Mouse (Mus musculus): ENCODE measurements around the gene Pkp3. TPM values are rescaled to one million over a fixed set of nuclear protein-coding genes. Genes with fewer than 3 reads are reported as not detected.

The Pkp3 gene
- not detected in 2 replicates for total RNA-seq (2012; rRNA removed)
- not detected for polyA plus RNA-seq (2012; ENCODE audit: insufficient read depth in 1 of 2, insufficient read length in 2 of 2, low read depth in 1 of 2, low replicate concordance in 2 of 2, missing spikeins in 1 of 2)

DNA sequence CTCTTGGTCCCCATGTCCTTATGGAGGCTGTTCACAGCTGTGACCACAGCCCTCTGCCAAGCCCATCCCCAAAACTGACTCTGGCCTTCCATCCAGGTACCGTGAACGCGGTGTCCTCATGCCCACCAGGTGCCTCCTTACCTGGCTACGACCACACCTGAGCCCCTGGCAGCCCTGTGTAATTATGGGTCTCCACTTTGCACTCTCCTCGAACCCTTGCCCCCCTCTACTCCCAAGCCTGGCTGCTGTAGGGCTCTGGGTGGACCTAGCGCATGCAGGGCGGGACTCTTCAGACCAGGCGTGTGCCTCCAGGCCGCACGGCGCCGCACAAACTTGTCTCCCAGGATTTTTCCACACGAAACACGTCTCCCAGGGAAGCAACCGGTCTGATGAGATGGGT lies at the start of gene Pkp3:
TSS of gene Pkp3 (plus strand) at position 378 of the 400 bp plus-strand sequence.
- Histone ChIP-seq H3K79me2 (ENCODE audit: control insufficient read depth, insufficient read depth, low read length, poor library complexity) (no peaks in the 10 kb centered on the region), H3K36me3 (ENCODE audit: control insufficient read depth in 1 of 2, insufficient read depth in 2 of 2, low read length in 2 of 2) (no peaks in the 10 kb centered on the region), H3K4me3 (ENCODE audit: control insufficient read depth in 1 of 2, insufficient read depth in 1 of 2, low read depth in 2 of 2, low read length in 2 of 2) (no peak within 1 kb of the TSS), H3K27me3 (ENCODE audit: control insufficient read depth in 1 of 2, insufficient read depth in 2 of 2, low read length in 2 of 2) (peaks cover 0 to 2% of the 10 kb centered on the region in 2 experiments; a peak in 3 of 4 replicates), H3K9me3 (replicated peaks; ENCODE audit: insufficient read depth, low read length) (no peaks in the 10 kb centered on the region), H3K9ac (ENCODE audit: control insufficient read depth, low read depth, low read length, poor library complexity, severe bottlenecking) (no peak within 1 kb of the TSS), H3K27ac (ENCODE audit: control insufficient read depth, low read depth, low read length) (no peak within 1 kb of the TSS), H3K4me1 (ENCODE audit: control insufficient read depth in 1 of 2, insufficient read depth in 2 of 2, low read length in 2 of 2) (no peaks in the 10 kb centered on the region)
- no peak for TF ChIP-seq TBP (IDR thresholded peaks at IDR 0.05; ENCODE audit: low read depth, low read length)
- TF ChIP-seq BHLHE40 (IDR thresholded peaks at IDR 0.05; ENCODE audit: borderline replicate concordance, low read depth, low read length), result no peak
- TF ChIP-seq CTCF (IDR thresholded peaks at IDR 0.05 in 2 of 3, conservative IDR thresholded peaks at IDR 0.05 in 1 of 3; ENCODE audit: control insufficient read depth in 1 of 3, insufficient read depth in 1 of 3, low read depth in 2 of 3, low read length in 3 of 3, poor library complexity in 1 of 3, severe bottlenecking in 1 of 3), result no peak
- no peak for TF ChIP-seq MEF2A (IDR thresholded peaks at IDR 0.05; ENCODE audit: extremely low read depth, insufficient replicate concordance, low read depth, low read length, poor library complexity, severe bottlenecking)
- TF ChIP-seq E2F4 (IDR thresholded peaks at IDR 0.05; ENCODE audit: borderline replicate concordance, low read depth, low read length), result no peak
- no peak for TF ChIP-seq POLR2AphosphoS2 (IDR thresholded peaks at IDR 0.05; ENCODE audit: low read length)
- no peak for TF ChIP-seq HCFC1 (IDR thresholded peaks at IDR 0.05; ENCODE audit: low read depth, low read length)
- TF ChIP-seq POLR2A (IDR thresholded peaks at IDR 0.05; ENCODE audit: control insufficient read depth in 1 of 2, insufficient read depth in 1 of 2, low read depth in 1 of 2, low read length in 2 of 2, poor library complexity in 1 of 2), result no peak
- no peak for TF ChIP-seq ZC3H11A (IDR thresholded peaks at IDR 0.05; ENCODE audit: low read depth, low read length)
- TF ChIP-seq ZKSCAN1 (IDR thresholded peaks at IDR 0.05; ENCODE audit: low read depth, low read length), result no peak
- TF ChIP-seq RCOR1 (IDR thresholded peaks at IDR 0.05; ENCODE audit: low read depth, low read length), result no peak
- no peak for DNase-seq (ENCODE audit: low read depth, low spot score)

DNA sequence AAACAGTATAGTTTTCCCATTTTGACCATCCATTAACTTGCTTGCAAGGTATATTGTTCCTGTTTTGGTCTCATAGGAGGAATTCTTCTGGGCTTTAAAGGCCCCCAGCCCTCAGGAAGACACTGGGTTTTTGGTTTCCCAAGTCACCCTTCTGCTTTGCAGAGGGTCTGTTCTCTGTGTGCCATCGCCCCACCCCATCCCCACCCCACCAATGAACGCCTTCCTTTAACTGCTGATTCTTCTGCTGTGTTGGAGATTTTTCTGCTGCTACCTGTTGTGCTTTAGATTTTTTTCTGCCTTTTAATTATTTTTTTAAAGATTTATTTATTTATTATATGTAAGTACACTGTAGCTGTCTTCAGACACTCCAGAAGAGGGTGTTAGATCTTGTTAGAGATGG lies 49.2 kb upstream of the Pkp3 start, which contains the start of gene Gm17387:
TSS of gene Gm17387 (plus strand) at position 301 of the 400 bp plus-strand sequence.
- no peaks in the 10 kb centered on the region for H3K4me1 ChIP-seq (ENCODE audit: control insufficient read depth in 1 of 2, insufficient read depth in 2 of 2, low read length in 2 of 2)
- DNase-seq (ENCODE audit: low read depth, low spot score), result no peak
- no peak within 1 kb of the TSS for H3K4me3 ChIP-seq (ENCODE audit: control insufficient read depth in 1 of 2, insufficient read depth in 1 of 2, low read depth in 2 of 2, low read length in 2 of 2)
- TF ChIP-seq JUND (IDR thresholded peaks at IDR 0.05; ENCODE audit: low read depth, low read length) (no peak), MAX (IDR thresholded peaks at IDR 0.05; ENCODE audit: low read length) (no peak), ZC3H11A (IDR thresholded peaks at IDR 0.05; ENCODE audit: low read depth, low read length) (no peak), POLR2AphosphoS2 (IDR thresholded peaks at IDR 0.05; ENCODE audit: low read length) (no peak), ETS1 (IDR thresholded peaks at IDR 0.05; ENCODE audit: low read depth, low read length) (no peak)
- H3K27me3 ChIP-seq (ENCODE audit: control insufficient read depth in 1 of 2, insufficient read depth in 2 of 2, low read length in 2 of 2), result peaks cover 11 to 12% of the 10 kb centered on the region in 2 experiments
- H3K36me3 ChIP-seq (ENCODE audit: control insufficient read depth in 1 of 2, insufficient read depth in 2 of 2, low read length in 2 of 2), result no peaks in the 10 kb centered on the region
- H3K9ac ChIP-seq (ENCODE audit: control insufficient read depth, low read depth, low read length, poor library complexity, severe bottlenecking), result no peak within 1 kb of the TSS
- no peaks in the 10 kb centered on the region for H3K9me3 ChIP-seq (replicated peaks; ENCODE audit: insufficient read depth, low read length)
- no peaks in the 10 kb centered on the region for H3K79me2 ChIP-seq (ENCODE audit: control insufficient read depth, insufficient read depth, low read length, poor library complexity)
- no peak within 1 kb of the TSS for H3K27ac ChIP-seq (ENCODE audit: control insufficient read depth, low read depth, low read length)

DNA sequence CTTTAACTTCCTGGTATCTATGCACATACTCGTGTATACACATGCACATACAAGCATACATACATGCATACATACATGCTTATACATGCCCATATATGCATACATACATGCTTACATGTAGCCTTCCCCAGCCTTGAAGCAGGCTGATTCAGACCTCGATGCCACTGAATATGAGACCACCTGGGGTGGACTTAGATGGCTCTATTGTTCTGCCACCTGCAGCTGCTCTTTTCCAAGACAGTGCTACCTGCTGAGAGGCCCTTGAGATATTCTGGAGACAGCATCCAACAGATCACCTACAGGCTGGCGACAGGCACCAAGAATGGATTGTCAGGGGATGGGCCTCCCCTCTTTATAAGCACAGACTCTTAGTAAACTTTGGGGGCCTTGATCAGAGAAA lies 47.6 kb upstream of the Pkp3 start:
- TF ChIP-seq HCFC1 (IDR thresholded peaks at IDR 0.05; ENCODE audit: low read depth, low read length) (no peak), MYB (IDR thresholded peaks at IDR 0.05; ENCODE audit: low read depth, low read length) (no peak), MYC (IDR thresholded peaks at IDR 0.05; ENCODE audit: low read depth, low read length) (no peak), MAZ (IDR thresholded peaks at IDR 0.05; ENCODE audit: low read depth, low read length) (no peak), ELF1 (IDR thresholded peaks at IDR 0.05; ENCODE audit: low read depth, low read length) (no peak), MXI1 (IDR thresholded peaks at IDR 0.05; ENCODE audit: low read depth, low read length) (no peak), SIN3A (IDR thresholded peaks at IDR 0.05; ENCODE audit: low read length) (no peak), USF2 (IDR thresholded peaks at IDR 0.05; ENCODE audit: borderline replicate concordance in 1 of 2, insufficient read depth in 1 of 2, low read depth in 1 of 2, low read length in 2 of 2) (no peak), JUND (IDR thresholded peaks at IDR 0.05; ENCODE audit: low read depth, low read length) (no peak), GATA1 (IDR thresholded peaks at IDR 0.05; ENCODE audit: low read depth, low read length) (no peak), CHD2 (IDR thresholded peaks at IDR 0.05; ENCODE audit: low read length) (no peak), BHLHE40 (IDR thresholded peaks at IDR 0.05; ENCODE audit: borderline replicate concordance, low read depth, low read length) (no peak), UBTF (IDR thresholded peaks at IDR 0.05; ENCODE audit: borderline replicate concordance, insufficient read depth, low read depth, low read length) (no peak)
- Histone ChIP-seq H3K9ac (ENCODE audit: control insufficient read depth, low read depth, low read length, poor library complexity, severe bottlenecking) (no peak overlapping the region), H3K4me1 (ENCODE audit: control insufficient read depth in 1 of 2, insufficient read depth in 2 of 2, low read length in 2 of 2) (no peaks in the 10 kb centered on the region), H3K27ac (ENCODE audit: control insufficient read depth, low read depth, low read length) (no peak overlapping the region), H3K4me3 (ENCODE audit: control insufficient read depth in 1 of 2, insufficient read depth in 1 of 2, low read depth in 2 of 2, low read length in 2 of 2) (no peak overlapping the region), H3K79me2 (ENCODE audit: control insufficient read depth, insufficient read depth, low read length, poor library complexity) (no peaks in the 10 kb centered on the region), H3K9me3 (replicated peaks; ENCODE audit: insufficient read depth, low read length) (no peaks in the 10 kb centered on the region), H3K27me3 (ENCODE audit: control insufficient read depth in 1 of 2, insufficient read depth in 2 of 2, low read length in 2 of 2) (peaks cover 12 to 13% of the 10 kb centered on the region in 2 experiments), H3K36me3 (ENCODE audit: control insufficient read depth in 1 of 2, insufficient read depth in 2 of 2, low read length in 2 of 2) (no peaks in the 10 kb centered on the region)
- DNase-seq (ENCODE audit: low read depth, low spot score), result no peak

Measured in MEL (cell line).